Mouse (Mus musculus): Measurements from ENCODE around the gene Tmem126b.

GRCm38 (mm10) chr7:90456149-90456844, 19.5 kb downstream of the Tmem126b start:
- TF ChIP-seq CTCF (IDR thresholded peaks at IDR 0.05; ENCODE audit: borderline replicate concordance, insufficient read depth, low read depth, low read length), result no peak
- no peak for TF ChIP-seq POLR2A (IDR thresholded peaks at IDR 0.05; ENCODE audit: borderline replicate concordance, insufficient read depth, low read length)
